15 mouse cellular contexts compared by ENCODE assay signal in the genomic region with DNA sequence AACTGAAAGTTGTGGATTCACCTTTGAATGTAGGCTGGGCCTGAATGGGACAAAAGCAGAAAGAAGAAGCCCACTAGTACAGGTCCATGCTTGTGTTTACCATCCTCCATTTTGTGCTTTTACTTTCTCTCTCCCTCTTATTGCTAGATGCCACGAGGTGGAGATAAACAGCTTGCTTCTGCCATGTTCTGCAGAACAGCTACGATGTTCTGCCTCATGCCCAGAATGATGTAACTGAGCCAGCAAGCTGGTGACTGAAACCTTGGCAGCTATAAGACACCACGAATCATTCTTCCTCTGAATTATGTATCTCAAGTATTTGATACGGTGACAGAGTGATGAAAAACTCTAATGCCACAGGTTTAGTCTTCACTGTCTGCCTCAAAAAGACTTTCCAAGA.
"Had no signal": no experiment of that assay in that cellular context is flagged by ENCODE, and none has a peak within 500 bp of the region (broad histone marks: within the 10 kb centered on the region; RNA-seq: fewer than 3 reads in every experiment).

No protein-coding gene starts in this region.

- H3K27me3 ChIP-seq: limb, embryonic 13.5 days; liver, embryonic 12.5 days; liver, embryonic 15.5 days; lung, embryonic 15.5 days had no signal

- H3K4me3 ChIP-seq: limb, embryonic 10.5 days; limb, embryonic 13.5 days; liver, embryonic 12.5 days; liver, embryonic 15.5 days; lung, embryonic 15.5 days had no signal

- H3K9ac ChIP-seq: limb, embryonic 13.5 days; liver, embryonic 12.5 days; liver, embryonic 15.5 days; lung, embryonic 15.5 days had no signal

- ATAC-seq: liver, embryonic 12.5 days had no signal

- H3K4me2 ChIP-seq: limb, embryonic 13.5 days; liver, embryonic 12.5 days; liver, embryonic 15.5 days; lung, embryonic 15.5 days; midbrain, embryonic 11.5 days had no signal

- H3K4me1 ChIP-seq: limb, embryonic 10.5 days; limb, embryonic 13.5 days; liver, embryonic 12.5 days; liver, embryonic 15.5 days; lung, embryonic 15.5 days had no signal

- H3K27ac ChIP-seq: kidney, postnatal 0 days; limb, embryonic 10.5 days; limb, embryonic 13.5 days; liver, embryonic 12.5 days; liver, embryonic 15.5 days; lung, embryonic 15.5 days had no signal

- H3K36me3 ChIP-seq: limb, embryonic 10.5 days; limb, embryonic 13.5 days; liver, embryonic 12.5 days; liver, embryonic 15.5 days; lung, embryonic 15.5 days had no signal

- H3K9me3 ChIP-seq: limb, embryonic 10.5 days; limb, embryonic 13.5 days; liver, embryonic 12.5 days; liver, embryonic 15.5 days; lung, embryonic 15.5 days had no signal

- DNase-seq: kidney, postnatal 25 days; liver; lung, adult 18-20 months; lung, postnatal 10 days; lung, postnatal 36 days; midbrain, embryonic 14.5 days; thymus, adult 18-20 months; thymus, postnatal 36 days had no signal
